Mouse (Mus musculus): Measurements from ENCODE around the gene Ppargc1a. TPM values are rescaled to one million over a fixed set of nuclear protein-coding genes. Genes with fewer than 3 reads are reported as not detected.

Gene Ppargc1a
- 10 to 100 TPM; 34.5 to 69.7 TPM for total RNA-seq (2021)
- long read RNA-seq, experiment 1, full-length matches to known transcripts, result 23 of 39 reads
- long read RNA-seq, experiment 1, partial matches to known transcripts, result 3 of 39 reads
- long read RNA-seq, experiment 1, other reads (novel, unspliced or antisense), result 13 of 39 reads
- long read RNA-seq, experiment 2, full-length matches to known transcripts, result 11 of 26 reads
- long read RNA-seq, experiment 2, partial matches to known transcripts, result 1 of 26 reads
- long read RNA-seq, experiment 2, other reads (novel, unspliced or antisense), result 14 of 26 reads

- intact Hi-C loops (cut with DNase I), result loop anchor here (5.0 to 10.0 kb wide), 2 partner anchors 35 to 337 kb away; no protein-coding TSS in a partner anchor
- TF ChIP-seq CTCF (IDR thresholded peaks at IDR 0.05), result no peak
- Histone ChIP-seq H3K27ac (peak within 1 kb of the TSS; percentile 79), H3K4me3 (peak within 1 kb of the TSS; percentile 53)
- DNase-seq, result peak; percentile 49
These were observed at the start of gene Ppargc1a for GRCm38 (mm10) chr5:51567659-51568058. Ppargc1a (minus strand) TSS chr5:51567726.

GRCm38 (mm10) chr5:51616877-51617276, 49.4 kb upstream of the Ppargc1a start:
- no peak for DNase-seq
- H3K4me3 ChIP-seq, result no peak overlapping the region
- intact Hi-C loops (cut with DNase I), result no loop called here
- TF ChIP-seq CTCF (IDR thresholded peaks at IDR 0.05), result no peak
- H3K27ac ChIP-seq, result no peak overlapping the region

- TF ChIP-seq CTCF (IDR thresholded peaks at IDR 0.05), result no peak
- intact Hi-C loops (cut with DNase I), result no loop called here
- no peak for DNase-seq
- Histone ChIP-seq H3K27ac (no peak overlapping the region), H3K4me3 (no peak overlapping the region)
These were observed 44.5 kb upstream of the Ppargc1a start for GRCm38 (mm10) chr5:51612049-51612448.

GRCm38 (mm10) chr5:51607686-51608480, 40.4 kb upstream of the Ppargc1a start:
- Histone ChIP-seq H3K4me3 (no peak overlapping the region), H3K27ac (no peak overlapping the region)
- TF ChIP-seq CTCF (IDR thresholded peaks at IDR 0.05), result no peak
- DNase-seq, result peak; percentile 26
- intact Hi-C loops (cut with DNase I), result no loop called here

GRCm38 (mm10) chr5:51599549-51599948, 32.0 kb upstream of the Ppargc1a start:
- Histone ChIP-seq H3K4me3 (no peak overlapping the region), H3K27ac (no peak overlapping the region)
- intact Hi-C loops (cut with DNase I), result loop anchor here (10.0 kb wide), 3 partner anchors 295 to 555 kb away; no protein-coding TSS in a partner anchor
- DNase-seq, result no peak
- no peak for TF ChIP-seq CTCF (IDR thresholded peaks at IDR 0.05)

GRCm38 (mm10) chr5:51595644-51596043, 28.1 kb upstream of the Ppargc1a start:
- peak; percentile 34; the same call in 1 of the 2 replicates for TF ChIP-seq CTCF (IDR thresholded peaks at IDR 0.05)
- DNase-seq, result peak; percentile 90
- H3K4me3 ChIP-seq, result no peak overlapping the region
- intact Hi-C loops (cut with DNase I), result loop anchor here (10.0 kb wide), 3 partner anchors 299 to 551 kb away; no protein-coding TSS in a partner anchor
- H3K27ac ChIP-seq, result peak overlapping the region; percentile 72

- TF ChIP-seq CTCF (IDR thresholded peaks at IDR 0.05), result no peak
- H3K4me3 ChIP-seq, result no peak overlapping the region
- intact Hi-C loops (cut with DNase I), result loop anchor here (5.0 to 10.0 kb wide), 4 partner anchors 40 to 547 kb away; no protein-coding TSS in a partner anchor
- H3K27ac ChIP-seq, result peak overlapping the region; percentile 68
- no peak for DNase-seq
These were observed 24.7 kb upstream of the Ppargc1a start for GRCm38 (mm10) chr5:51592206-51592605.

GRCm38 (mm10) chr5:51591537-51592154, 24.1 kb upstream of the Ppargc1a start:
- peak; percentile 78 for DNase-seq
- intact Hi-C loops (cut with DNase I), result loop anchor here (5.0 to 10.0 kb wide), 4 partner anchors 39 to 547 kb away; no protein-coding TSS in a partner anchor
- Histone ChIP-seq H3K4me3 (peak overlapping the region; percentile 38), H3K27ac (peak overlapping the region; percentile 68)
- TF ChIP-seq CTCF (IDR thresholded peaks at IDR 0.05), result no peak

- intact Hi-C loops (cut with DNase I), result no loop called here
- Histone ChIP-seq H3K4me3 (no peak overlapping the region), H3K27ac (no peak overlapping the region)
- TF ChIP-seq CTCF (IDR thresholded peaks at IDR 0.05), result peak; percentile 11; the same call in 1 of the 2 replicates
- DNase-seq, result no peak
These were observed 18.7 kb upstream of the Ppargc1a start for GRCm38 (mm10) chr5:51586187-51586586.

- no peak overlapping the region for H3K27ac ChIP-seq
- no peak for TF ChIP-seq CTCF (IDR thresholded peaks at IDR 0.05)
- no peak for DNase-seq
- H3K4me3 ChIP-seq, result no peak overlapping the region
- intact Hi-C loops (cut with DNase I), result no loop called here
These were observed 17.5 kb upstream of the Ppargc1a start for GRCm38 (mm10) chr5:51584987-51585386.

- Histone ChIP-seq H3K4me3 (no peak overlapping the region), H3K27ac (no peak overlapping the region)
- no peak for TF ChIP-seq CTCF (IDR thresholded peaks at IDR 0.05)
- no peak for DNase-seq
- intact Hi-C loops (cut with DNase I), result no loop called here
These were observed 16.7 kb upstream of the Ppargc1a start for GRCm38 (mm10) chr5:51584186-51584585.

GRCm38 (mm10) chr5:51583632-51584031, 16.1 kb upstream of the Ppargc1a start:
- no peak overlapping the region for H3K27ac ChIP-seq
- TF ChIP-seq CTCF (IDR thresholded peaks at IDR 0.05), result no peak
- DNase-seq, result no peak
- H3K4me3 ChIP-seq, result no peak overlapping the region
- intact Hi-C loops (cut with DNase I), result no loop called here

Data from gastrocnemius, adult 2 months (tissue).